Mouse (Mus musculus) liver, adult 2 months (tissue): Measurements from ENCODE around the gene Trim59. TPM values are rescaled to one million over a fixed set of nuclear protein-coding genes. Genes with fewer than 3 reads are reported as not detected.
A peak's percentile ranks its signal among the peaks of the same experiment; 100 is the strongest.
"Not testable (repeated sequence)": the region's sequence is repeated elsewhere in the genome, so short reads cannot be mapped to it uniquely, and the experiment has no call there.

Experiments
- DNase-seq: peaks from one replicate; pipeline ENCODE4 v3.0.0-alpha.2; 2011; ENCODE audit warnings: low read depth, low spot score; ENCODE audit errors: extremely low read depth
- H3K27ac ChIP-seq: fragments of 200-500 bp; replicated peaks from 2 replicates; pipeline ENCODE4 v1.5.1; 2012; ENCODE audit warnings: low read depth, mild to moderate bottlenecking, control low read depth, inconsistent platforms, low read length; ENCODE audit not compliant: insufficient read depth
- H3K27me3 ChIP-seq: fragments of 200-500 bp; 2 replicates; pipeline ENCODE4 v1.6.1; 2012; ENCODE audit warnings: mild to moderate bottlenecking, moderate library complexity, low read length, inconsistent platforms; ENCODE audit not compliant: control insufficient read depth, insufficient read depth
- H3K36me3 ChIP-seq: fragments of 200-500 bp; 2 replicates; pipeline ENCODE4 v1.6.1; 2012; ENCODE audit warnings: low read length, inconsistent platforms; ENCODE audit not compliant: control insufficient read depth, insufficient read depth
- H3K4me1 ChIP-seq: fragments of 200-500 bp; 2 replicates; pipeline ENCODE4 v1.6.1; 2011; ENCODE audit warnings: low read length; ENCODE audit not compliant: control insufficient read depth, insufficient read depth
- H3K4me3 ChIP-seq: fragments of 200-500 bp; 2 replicates; pipeline ENCODE4 v1.5.1; 2011; ENCODE audit warnings: low read depth, mild to moderate bottlenecking, control low read depth, low read length, moderate library complexity; ENCODE audit not compliant: insufficient read depth
- H3K79me2 ChIP-seq: fragments of 200-500 bp; 2 replicates; pipeline ENCODE4 v1.6.1; 2012; ENCODE audit warnings: inconsistent platforms, mild to moderate bottlenecking, low read length, moderate library complexity; ENCODE audit not compliant: control insufficient read depth, insufficient read depth
- H3K9ac ChIP-seq: fragments of 200-500 bp; 2 replicates; pipeline ENCODE4 v1.6.1; 2012; ENCODE audit warnings: low read depth, mild to moderate bottlenecking, control low read depth, inconsistent platforms, low read length
- CTCF ChIP-seq: fragments of 200-500 bp; IDR thresholded peaks from 2 replicates; pipeline ENCODE4 v1.5.1; 2011; ENCODE audit warnings: low read depth, low read length, control low read depth
- POLR2A ChIP-seq: fragments of 200-500 bp; IDR thresholded peaks from 2 replicates; pipeline ENCODE4 v1.6.1; 2011; ENCODE audit warnings: low read length, control low read depth; ENCODE audit not compliant: insufficient read depth; ENCODE audit errors: extremely low read depth
- WGBS: fragments of 180-500 bp; shearing (Covaris S2); methylation state at CpG from one replicate; pipeline ENCODE4 v1.1.7; 2018; 5-methylcytosine and 5-hydroxymethylcytosine counted together
- polyA plus RNA-seq: library from polyadenylated mRNA; depleted of rRNA; stranded (reverse); fragments of >200 nt; gene quantifications from 2 replicates; pipeline ENCODE4 v1.2.3, GENCODE M21; 2012
- total RNA-seq: library from RNA; depleted of rRNA; stranded (reverse); fragments of >200 nt; gene quantifications from 2 replicates; pipeline ENCODE4 v1.2.3, GENCODE M21; 2014

Trim59 gene
- total and polyA plus RNA-seq, 2 experiments = 0.04 to 0.28 TPM

DNA sequence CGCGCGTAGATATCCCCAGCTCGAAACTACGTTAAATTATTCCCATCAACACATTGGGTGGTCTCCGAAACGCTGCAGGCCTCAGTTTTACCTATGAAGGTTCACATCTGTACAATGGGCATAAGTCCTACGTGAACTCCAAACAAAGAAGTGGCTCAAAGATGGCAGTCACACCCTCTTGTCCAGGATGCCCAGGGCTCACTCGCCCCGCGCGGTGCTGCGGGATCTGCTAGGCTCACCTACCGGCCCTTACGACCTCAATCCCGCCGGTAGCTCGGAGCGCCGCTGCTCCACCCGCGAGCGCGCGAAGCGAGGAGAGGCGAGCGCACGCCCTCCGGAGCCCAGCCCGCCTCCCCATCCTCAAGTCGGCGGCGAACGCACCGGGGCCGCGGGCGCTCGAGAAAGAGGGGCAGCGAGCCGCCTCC, 376 bp downstream of the Trim59 start:
- no peak for TF ChIP-seq CTCF
- Histone ChIP-seq H3K79me2 (no peaks in the 10 kb centered on the region), H3K4me3 (peak overlapping the region; percentile 80), H3K27ac (no peak overlapping the region), H3K36me3 (no peaks in the 10 kb centered on the region), H3K27me3 (peaks cover 3% of the 10 kb centered on the region; the same call in 1 of the 2 replicates), H3K9ac (peak overlapping the region; percentile 77), H3K4me1 (peaks cover 3% of the 10 kb centered on the region)
- DNase-seq = no peak
- WGBS = under 1% methylated on average over 34 of the region's 42 CpGs

DNA sequence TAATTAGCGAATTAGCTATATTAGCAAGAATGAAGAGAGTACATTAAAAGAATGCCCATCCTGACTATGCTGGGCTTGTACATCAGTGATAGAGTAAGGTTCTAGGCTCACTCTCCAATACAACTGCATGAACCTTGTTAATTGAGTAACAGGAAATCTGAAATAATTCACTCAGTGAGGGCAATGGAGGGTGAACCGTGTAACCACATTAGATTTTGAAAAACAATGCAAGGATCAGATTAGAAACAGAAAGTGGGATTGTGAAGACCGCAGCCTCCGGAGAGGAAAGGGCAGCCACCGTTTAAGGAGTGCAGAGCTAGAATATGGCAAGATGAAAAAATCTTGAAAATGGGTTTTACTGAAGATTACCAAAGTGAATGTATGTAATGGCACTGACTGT, 3.3 kb downstream of the Trim59 start:
- 80% methylated on average over 5 of the region's 5 CpGs for WGBS
- Histone ChIP-seq H3K9ac (no peak overlapping the region), H3K4me3 (no peak overlapping the region), H3K27me3 (peaks cover 3% of the 10 kb centered on the region; the same call in 1 of the 2 replicates), H3K4me1 (peaks cover 3% of the 10 kb centered on the region), H3K79me2 (no peaks in the 10 kb centered on the region), H3K36me3 (no peaks in the 10 kb centered on the region), H3K27ac (no peak overlapping the region)
- DNase-seq = no peak
- TF ChIP-seq CTCF = no peak
- no peak for TF ChIP-seq POLR2A

DNA sequence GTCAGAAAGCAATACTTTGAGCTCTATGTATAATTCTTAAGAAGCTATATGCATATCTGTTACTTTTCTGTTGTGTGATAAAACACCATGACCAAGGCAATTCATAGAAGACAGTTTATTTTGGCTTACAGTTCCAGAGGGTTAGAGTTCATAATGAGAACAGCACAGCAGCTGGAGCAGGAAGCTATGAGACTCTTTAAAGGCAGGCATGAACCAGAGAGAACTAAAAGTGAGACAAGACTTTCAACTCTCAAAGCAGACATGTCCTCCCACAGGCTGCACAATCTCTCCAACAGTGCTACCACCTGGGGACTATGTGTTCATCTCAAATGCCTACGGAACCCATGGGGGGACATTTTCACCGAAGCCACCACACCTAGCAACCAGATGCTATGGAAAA, 4.5 kb downstream of the Trim59 start:
- WGBS = 97% methylated on average over 2 of the region's 2 CpGs
- no peaks in the 10 kb centered on the region for H3K79me2 ChIP-seq
- DNase-seq = no peak
- peaks cover 3% of the 10 kb centered on the region for H3K4me1 ChIP-seq
- peaks cover 2% of the 10 kb centered on the region; the same call in 1 of the 2 replicates for H3K36me3 ChIP-seq
- H3K27ac ChIP-seq = no peak overlapping the region
- no peak overlapping the region for H3K9ac ChIP-seq
- H3K4me3 ChIP-seq = no peak overlapping the region
- TF ChIP-seq POLR2A (no peak), CTCF (no peak)
- H3K27me3 ChIP-seq = peaks cover 3% of the 10 kb centered on the region; the same call in 1 of the 2 replicates

DNA sequence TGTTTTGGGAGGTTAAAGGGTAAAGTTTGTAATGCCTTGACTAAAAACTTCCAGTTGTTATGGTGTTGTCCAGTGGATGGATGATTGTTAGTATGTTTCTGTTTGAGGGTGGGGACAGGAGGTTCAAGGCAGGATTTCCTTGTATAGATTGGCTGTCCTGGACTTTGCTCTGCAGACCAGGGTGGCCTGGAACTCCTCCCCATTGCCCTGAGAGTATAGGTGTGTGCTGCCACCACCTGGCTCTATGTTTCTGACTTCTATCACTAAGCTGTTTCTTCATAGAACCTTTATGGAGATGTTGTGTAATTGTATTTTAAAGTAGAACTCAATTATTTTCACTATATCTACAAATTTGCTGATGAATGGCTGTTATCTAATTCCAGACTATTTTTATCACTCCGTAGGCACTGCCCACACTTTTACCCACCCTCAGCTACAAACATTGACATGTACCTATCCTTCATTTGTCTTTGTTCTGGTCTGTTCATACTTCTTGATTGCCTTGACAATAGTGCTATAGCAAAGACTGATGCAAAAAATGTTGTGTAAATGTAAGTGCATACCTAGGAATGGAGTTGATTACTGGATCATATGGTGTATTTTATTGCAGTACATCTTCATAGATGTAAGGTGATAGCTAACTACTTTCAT, 18.3 kb downstream of the Trim59 start:
- peak; percentile 10 for DNase-seq
- Histone ChIP-seq H3K27ac (no peak overlapping the region), H3K9ac (no peak overlapping the region), H3K4me3 (no peak overlapping the region), H3K79me2 (no peaks in the 10 kb centered on the region), H3K27me3 (no peaks in the 10 kb centered on the region), H3K36me3 (peaks cover 37% of the 10 kb centered on the region), H3K4me1 (no peaks in the 10 kb centered on the region)
- no peak for TF ChIP-seq POLR2A
- TF ChIP-seq CTCF = no peak
- 89% methylated on average over 1 of the region's 1 CpGs for WGBS

DNA sequence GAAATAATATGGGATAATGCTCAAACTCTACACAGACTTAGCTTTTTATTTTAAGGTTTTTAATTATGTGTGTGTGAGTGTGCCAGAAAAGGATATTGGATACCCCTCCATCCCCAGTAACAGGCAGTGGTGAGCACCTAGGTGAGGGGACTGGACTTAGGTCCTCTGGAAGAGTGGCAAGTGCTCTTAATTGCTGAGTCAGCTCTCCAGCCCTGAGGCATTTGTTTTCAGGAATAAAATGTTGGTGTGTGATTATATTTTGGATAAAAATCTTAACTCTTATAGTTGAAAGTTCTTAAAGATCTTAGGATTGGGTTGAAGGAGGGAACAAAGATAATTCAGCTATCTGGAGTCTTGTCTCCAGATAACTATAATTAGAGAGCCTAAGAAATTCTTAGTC, 23.8 kb downstream of the Trim59 start:
- peaks cover 27% of the 10 kb centered on the region for H3K36me3 ChIP-seq
- no peak overlapping the region for H3K27ac ChIP-seq
- H3K27me3 ChIP-seq = no peaks in the 10 kb centered on the region
- H3K4me3 ChIP-seq = no peak overlapping the region
- H3K9ac ChIP-seq = no peak overlapping the region
- no peaks in the 10 kb centered on the region for H3K4me1 ChIP-seq
- TF ChIP-seq POLR2A (no peak), CTCF (no peak)
- H3K79me2 ChIP-seq = no peaks in the 10 kb centered on the region
- no peak for DNase-seq

DNA sequence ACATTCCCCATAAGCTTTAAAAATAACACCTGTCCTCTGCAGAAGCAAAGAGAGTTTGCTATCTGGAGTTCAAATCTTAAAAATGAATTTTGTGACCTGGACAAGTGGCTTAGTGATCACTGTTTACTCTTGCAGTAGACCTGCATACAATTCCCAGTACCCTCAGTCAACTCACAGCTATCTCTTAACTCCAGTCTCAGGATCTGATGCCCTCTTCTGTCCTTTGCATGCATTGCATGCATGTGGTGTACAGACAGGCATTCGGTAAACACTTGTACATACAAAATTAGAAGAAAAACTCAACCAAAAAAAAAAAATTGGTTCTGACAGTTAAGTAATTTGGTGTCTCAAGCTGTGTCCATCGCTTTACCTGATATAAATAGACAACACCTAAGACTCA, 24.3 kb downstream of the Trim59 start:
- no peaks in the 10 kb centered on the region for H3K79me2 ChIP-seq
- no peak for DNase-seq
- no peak overlapping the region for H3K27ac ChIP-seq
- H3K4me1 ChIP-seq = no peaks in the 10 kb centered on the region
- TF ChIP-seq POLR2A (no peak), CTCF (no peak)
- H3K4me3 ChIP-seq = no peak overlapping the region
- H3K27me3 ChIP-seq = no peaks in the 10 kb centered on the region
- H3K9ac ChIP-seq = no peak overlapping the region
- WGBS = 93% methylated on average over 2 of the region's 2 CpGs
- H3K36me3 ChIP-seq = peaks cover 27% of the 10 kb centered on the region

DNA sequence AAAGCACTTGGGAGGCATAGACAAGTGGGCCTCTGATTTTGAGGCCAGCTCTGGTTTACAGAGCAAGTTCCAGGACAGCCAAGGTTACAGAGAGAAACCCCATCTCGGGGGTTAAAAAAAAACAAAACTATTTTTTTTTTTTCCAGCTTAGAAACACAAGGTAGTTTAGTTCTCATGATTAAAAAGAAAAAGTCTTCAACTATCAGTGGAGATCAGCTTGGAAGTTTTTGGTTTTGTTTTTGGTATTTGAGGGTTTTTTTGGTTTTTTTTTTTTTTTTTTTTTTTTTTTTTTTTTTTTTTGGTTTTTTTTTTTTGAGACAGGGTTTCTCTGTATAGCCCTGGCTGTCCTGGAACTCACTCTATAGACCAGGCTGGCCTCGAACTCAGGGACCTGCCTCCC, 25.9 kb downstream of the Trim59 start:
- not testable (repeated sequence) for H3K27me3 ChIP-seq, DNase-seq, H3K4me1 ChIP-seq, H3K4me3 ChIP-seq, H3K79me2 ChIP-seq, H3K27ac ChIP-seq, H3K9ac ChIP-seq
- peaks cover 26% of the 10 kb centered on the region for H3K36me3 ChIP-seq
- WGBS = 95% methylated on average over 2 of the region's 2 CpGs
